Mouse (Mus musculus): ENCODE results near the gene Npr1. TPM values are rescaled to one million over a fixed set of nuclear protein-coding genes. Genes with fewer than 3 reads are reported as not detected.

Npr1 gene
- total and polyA plus RNA-seq, 3 experiments: 16.1 to 35.0 (median 16.3) TPM

DNA sequence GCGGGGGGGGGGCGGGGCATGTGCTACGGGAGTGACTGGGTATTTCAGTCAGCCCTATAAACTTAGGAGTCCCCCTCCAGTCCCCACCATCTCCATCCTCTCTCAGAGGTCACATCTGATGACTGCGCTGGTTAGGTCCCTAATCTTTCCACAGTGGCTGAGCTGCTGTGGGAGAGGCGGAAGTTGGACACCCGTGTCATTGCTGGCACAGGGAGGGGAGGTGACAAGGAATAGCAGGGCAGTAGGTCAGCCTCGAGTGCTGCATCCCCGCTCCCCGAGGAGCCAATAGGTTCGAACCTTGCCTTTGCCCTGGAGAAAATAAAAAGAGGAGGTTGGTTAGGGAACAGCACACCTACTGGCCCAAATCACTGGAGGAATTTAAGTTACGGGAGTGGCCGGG, 14.8 kb downstream of the Npr1 start:
- Histone ChIP-seq H3K4me1 (ENCODE audit: control insufficient read depth, insufficient read depth, low read length) (peaks cover 13% of the 10 kb centered on the region), H3K27ac (no peak overlapping the region), H3K79me2 (replicated peaks; ENCODE audit: control insufficient read depth, insufficient read depth, low read length) (no peaks in the 10 kb centered on the region), H3K4me3 (no peak overlapping the region), H3K36me3 (ENCODE audit: control insufficient read depth, insufficient read depth, low read length) (no peaks in the 10 kb centered on the region; the same call in 1 of the 2 replicates), H3K9ac (ENCODE audit: low read depth, low read length) (no peak overlapping the region; the same call in 1 of the 2 replicates), H3K27me3 (ENCODE audit: control insufficient read depth, insufficient read depth, low read length) (no peaks in the 10 kb centered on the region)
- intact Hi-C loops (cut with DNase I): no loop called here
- DNase-seq: no peak
- no peak for TF ChIP-seq POLR2A (IDR thresholded peaks at IDR 0.05; ENCODE audit: insufficient read depth, low read depth, low read length)
- TF ChIP-seq EP300 (IDR thresholded peaks at IDR 0.05; ENCODE audit: insufficient read depth, low read depth, low read length): no peak
- TF ChIP-seq CTCF (IDR thresholded peaks at IDR 0.05): no peak
- WGBS: 34% methylated on average over 12 of the region's 12 CpGs

DNA sequence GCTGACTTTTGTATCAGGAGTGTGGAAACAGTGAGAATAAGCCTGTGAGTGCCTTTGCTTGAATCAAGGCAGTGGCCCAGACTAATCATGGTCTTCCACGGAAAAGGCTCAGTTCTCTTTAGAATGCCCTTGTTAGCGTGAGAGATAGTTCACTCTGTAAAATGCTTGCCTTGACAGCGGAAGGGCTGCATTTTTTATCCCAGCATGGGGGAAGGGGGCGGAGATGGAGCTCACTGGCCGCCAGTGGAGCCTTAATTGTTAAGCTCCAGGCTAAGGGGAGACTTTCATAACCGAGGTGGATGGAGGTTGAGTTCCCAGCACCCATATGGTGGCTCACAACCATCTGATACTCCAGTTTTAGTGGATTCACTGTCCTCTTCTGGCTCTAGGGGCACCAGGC, 17.0 kb downstream of the Npr1 start:
- Histone ChIP-seq H3K36me3 (ENCODE audit: control insufficient read depth, insufficient read depth, low read length) (peaks cover 3% of the 10 kb centered on the region; the same call in 1 of the 2 replicates), H3K4me3 (no peak overlapping the region), H3K79me2 (replicated peaks; ENCODE audit: control insufficient read depth, insufficient read depth, low read length) (no peaks in the 10 kb centered on the region), H3K27me3 (ENCODE audit: control insufficient read depth, insufficient read depth, low read length) (no peaks in the 10 kb centered on the region), H3K4me1 (ENCODE audit: control insufficient read depth, insufficient read depth, low read length) (peaks cover 15% of the 10 kb centered on the region), H3K9ac (ENCODE audit: low read depth, low read length) (no peak overlapping the region), H3K27ac (peak overlapping the region; percentile 59)
- no peak for DNase-seq
- WGBS: 60% methylated on average over 6 of the region's 6 CpGs
- TF ChIP-seq EP300 (IDR thresholded peaks at IDR 0.05; ENCODE audit: insufficient read depth, low read depth, low read length): no peak
- TF ChIP-seq POLR2A (IDR thresholded peaks at IDR 0.05; ENCODE audit: insufficient read depth, low read depth, low read length): no peak
- TF ChIP-seq CTCF (IDR thresholded peaks at IDR 0.05): no peak
- intact Hi-C loops (cut with DNase I): no loop called here

GRCm38 (mm10) chr3:90447123-90447494, 18.6 kb downstream of the Npr1 start:
- H3K4me3 ChIP-seq: peak overlapping the region; percentile 20; the same call in 1 of the 2 replicates
- peak overlapping the region; percentile 81 for H3K27ac ChIP-seq
- TF ChIP-seq CTCF (IDR thresholded peaks at IDR 0.05) (no peak), EP300 (IDR thresholded peaks at IDR 0.05; ENCODE audit: insufficient read depth, low read depth, low read length) (no peak)
- intact Hi-C loops (cut with DNase I): loop anchor here (1.0 kb wide), 1 partner anchor 18 kb away; the partner anchor contains the start of gene Npr1
- H3K4me1 ChIP-seq (ENCODE audit: control insufficient read depth, insufficient read depth, low read length): peaks cover 15% of the 10 kb centered on the region
- WGBS: 46% methylated on average over 7 of the region's 7 CpGs
- H3K27me3 ChIP-seq (ENCODE audit: control insufficient read depth, insufficient read depth, low read length): no peaks in the 10 kb centered on the region
- peaks cover 3% of the 10 kb centered on the region; the same call in 1 of the 2 replicates for H3K36me3 ChIP-seq (ENCODE audit: control insufficient read depth, insufficient read depth, low read length)
- H3K9ac ChIP-seq (ENCODE audit: low read depth, low read length): no peak overlapping the region
- no peaks in the 10 kb centered on the region for H3K79me2 ChIP-seq (replicated peaks; ENCODE audit: control insufficient read depth, insufficient read depth, low read length)
- DNase-seq: no peak

GRCm38 (mm10) chr3:90446389-90447122, 19.1 kb downstream of the Npr1 start:
- peaks cover 14% of the 10 kb centered on the region for H3K4me1 ChIP-seq (ENCODE audit: control insufficient read depth, insufficient read depth, low read length)
- H3K27me3 ChIP-seq (ENCODE audit: control insufficient read depth, insufficient read depth, low read length): no peaks in the 10 kb centered on the region
- H3K4me3 ChIP-seq: peak overlapping the region; percentile 20
- peak; percentile 91 to 94 for DNase-seq
- H3K27ac ChIP-seq: peak overlapping the region; percentile 81
- 6% methylated on average over 17 of the region's 17 CpGs for WGBS
- peaks cover 3% of the 10 kb centered on the region; the same call in 1 of the 2 replicates for H3K36me3 ChIP-seq (ENCODE audit: control insufficient read depth, insufficient read depth, low read length)
- intact Hi-C loops (cut with DNase I): loop anchor here (1.0 kb wide), 2 partner anchors 13 to 19 kb away; partner anchors contain the start of genes Ints3 and Npr1
- TF ChIP-seq CTCF (IDR thresholded peaks at IDR 0.05) (0 out of 2 replicates have a peak, but pooled peaks have one; percentile 4), EP300 (IDR thresholded peaks at IDR 0.05; ENCODE audit: insufficient read depth, low read depth, low read length) (peak; percentile 49; the same call in 1 of the 2 replicates), POLR2A (IDR thresholded peaks at IDR 0.05; ENCODE audit: insufficient read depth, low read depth, low read length) (peak; percentile 85)
- H3K79me2 ChIP-seq (replicated peaks; ENCODE audit: control insufficient read depth, insufficient read depth, low read length): no peaks in the 10 kb centered on the region
- no peak overlapping the region for H3K9ac ChIP-seq (ENCODE audit: low read depth, low read length)

DNA sequence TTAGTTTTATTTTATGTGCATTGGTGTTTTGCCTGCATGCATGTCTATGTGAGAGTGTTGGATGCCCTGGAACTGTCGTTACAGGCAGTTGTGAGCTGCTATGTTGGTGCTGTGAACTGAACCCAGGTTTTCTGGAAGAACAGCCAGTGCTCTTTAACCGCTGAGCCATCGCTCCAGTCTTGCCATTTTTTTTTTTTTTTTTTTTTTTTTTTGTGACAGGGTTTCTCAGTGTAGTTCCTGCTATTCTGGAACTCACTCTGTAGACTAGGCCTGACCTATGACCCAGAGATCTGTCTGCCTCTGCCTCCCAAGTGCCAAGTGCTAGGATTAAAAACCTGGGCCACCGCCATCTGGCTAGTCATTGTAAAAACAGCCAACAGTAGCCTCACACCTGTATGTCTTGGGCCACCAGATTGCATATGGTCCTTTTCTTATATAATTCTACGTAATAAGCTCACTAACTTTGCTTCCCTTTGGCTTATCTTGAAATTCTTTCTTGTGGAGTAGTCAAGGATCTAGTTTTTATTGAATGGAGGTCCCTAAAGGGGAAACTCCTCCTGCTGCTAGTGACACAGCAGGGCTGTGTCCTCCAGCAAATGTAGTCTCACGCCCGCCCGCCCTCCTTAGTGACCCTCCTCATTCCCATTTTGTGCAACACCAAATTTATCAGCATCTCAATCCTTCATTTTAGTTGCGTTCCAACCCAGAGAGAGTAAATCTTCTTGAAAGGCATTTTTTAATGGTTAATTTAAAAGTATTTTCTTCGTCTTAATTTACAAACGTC, 20.1 kb downstream of the Npr1 start:
- Histone ChIP-seq H3K79me2 (replicated peaks; ENCODE audit: control insufficient read depth, insufficient read depth, low read length) (no peaks in the 10 kb centered on the region), H3K36me3 (ENCODE audit: control insufficient read depth, insufficient read depth, low read length) (peaks cover 3% of the 10 kb centered on the region; the same call in 1 of the 2 replicates), H3K27me3 (ENCODE audit: control insufficient read depth, insufficient read depth, low read length) (no peaks in the 10 kb centered on the region), H3K27ac (peak overlapping the region; percentile 81), H3K4me1 (ENCODE audit: control insufficient read depth, insufficient read depth, low read length) (peaks cover 9% of the 10 kb centered on the region), H3K4me3 (peak overlapping the region; percentile 20), H3K9ac (ENCODE audit: low read depth, low read length) (no peak overlapping the region)
- no peak for TF ChIP-seq CTCF (IDR thresholded peaks at IDR 0.05)
- 49% methylated on average over 11 of the region's 11 CpGs for WGBS
- no peak for DNase-seq
- intact Hi-C loops (cut with DNase I): loop anchor here (1.0 kb wide), 1 partner anchor 12 kb away; the partner anchor contains the start of gene Ints3
